Mouse (Mus musculus) MEL (cell line): ENCODE measurements around the gene Ifitm6.

Experiments used
- CTCF ChIP-seq, 3 experiments: IDR thresholded peaks in 2 of 3; conservative IDR thresholded peaks in 1 of 3; 2 replicates each; pipeline ENCODE4 v1.5.1; 2011 to 2012; ENCODE audit warnings: low read length in 3 of 3, low read depth in 2 of 3, mild to moderate bottlenecking in 2 of 3, improper control_type of control experiment in 1 of 3, inconsistent platforms in 1 of 3, mixed read lengths in 1 of 3, moderate library complexity in 1 of 3; ENCODE audit not compliant: control insufficient read depth in 1 of 3, insufficient read depth in 1 of 3, poor library complexity in 1 of 3, severe bottlenecking in 1 of 3
- EP300 ChIP-seq, 2 experiments: IDR thresholded peaks; 2 replicates each; pipeline ENCODE4 v1.6.1; 2011; ENCODE audit warnings: improper control_type of control experiment in 2 of 2, low read length in 2 of 2, low read depth in 1 of 2, mild to moderate bottlenecking in 1 of 2
- MAX ChIP-seq: IDR thresholded peaks from 2 replicates; pipeline ENCODE4 v1.6.1; 2011; ENCODE audit warnings: low read length, improper control_type of control experiment
- POLR2A ChIP-seq, 2 experiments: IDR thresholded peaks; 2 replicates each; pipeline ENCODE4 v1.6.1; 2011 to 2012; ENCODE audit warnings: low read length in 2 of 2, mild to moderate bottlenecking in 2 of 2, control low read depth in 1 of 2, improper control_type of control experiment in 1 of 2, low read depth in 1 of 2, moderate library complexity in 1 of 2; ENCODE audit not compliant: control insufficient read depth in 1 of 2, insufficient read depth in 1 of 2, poor library complexity in 1 of 2
- POLR2AphosphoS5 ChIP-seq: IDR thresholded peaks from 2 replicates; pipeline ENCODE4 v1.6.1; 2012; ENCODE audit warnings: low read depth, borderline replicate concordance, mild to moderate bottlenecking, inconsistent platforms, low read length, moderate library complexity, mixed read lengths
- SIN3A ChIP-seq: IDR thresholded peaks from 2 replicates; pipeline ENCODE4 v1.6.1; 2012; ENCODE audit warnings: low read length, improper control_type of control experiment, inconsistent platforms
- TAL1 ChIP-seq: IDR thresholded peaks from 2 replicates; pipeline ENCODE4 v1.6.1; 2012; ENCODE audit warnings: mild to moderate bottlenecking, inconsistent platforms, low read length, moderate library complexity, mixed read lengths
- USF2 ChIP-seq, 2 experiments: IDR thresholded peaks; 2 replicates each; pipeline ENCODE4 v1.6.1; 2011 to 2012; ENCODE audit warnings: improper control_type of control experiment in 2 of 2, low read length in 2 of 2, borderline replicate concordance in 1 of 2, inconsistent platforms in 1 of 2, low read depth in 1 of 2, mild to moderate bottlenecking in 1 of 2; ENCODE audit not compliant: insufficient read depth in 1 of 2

DNA sequence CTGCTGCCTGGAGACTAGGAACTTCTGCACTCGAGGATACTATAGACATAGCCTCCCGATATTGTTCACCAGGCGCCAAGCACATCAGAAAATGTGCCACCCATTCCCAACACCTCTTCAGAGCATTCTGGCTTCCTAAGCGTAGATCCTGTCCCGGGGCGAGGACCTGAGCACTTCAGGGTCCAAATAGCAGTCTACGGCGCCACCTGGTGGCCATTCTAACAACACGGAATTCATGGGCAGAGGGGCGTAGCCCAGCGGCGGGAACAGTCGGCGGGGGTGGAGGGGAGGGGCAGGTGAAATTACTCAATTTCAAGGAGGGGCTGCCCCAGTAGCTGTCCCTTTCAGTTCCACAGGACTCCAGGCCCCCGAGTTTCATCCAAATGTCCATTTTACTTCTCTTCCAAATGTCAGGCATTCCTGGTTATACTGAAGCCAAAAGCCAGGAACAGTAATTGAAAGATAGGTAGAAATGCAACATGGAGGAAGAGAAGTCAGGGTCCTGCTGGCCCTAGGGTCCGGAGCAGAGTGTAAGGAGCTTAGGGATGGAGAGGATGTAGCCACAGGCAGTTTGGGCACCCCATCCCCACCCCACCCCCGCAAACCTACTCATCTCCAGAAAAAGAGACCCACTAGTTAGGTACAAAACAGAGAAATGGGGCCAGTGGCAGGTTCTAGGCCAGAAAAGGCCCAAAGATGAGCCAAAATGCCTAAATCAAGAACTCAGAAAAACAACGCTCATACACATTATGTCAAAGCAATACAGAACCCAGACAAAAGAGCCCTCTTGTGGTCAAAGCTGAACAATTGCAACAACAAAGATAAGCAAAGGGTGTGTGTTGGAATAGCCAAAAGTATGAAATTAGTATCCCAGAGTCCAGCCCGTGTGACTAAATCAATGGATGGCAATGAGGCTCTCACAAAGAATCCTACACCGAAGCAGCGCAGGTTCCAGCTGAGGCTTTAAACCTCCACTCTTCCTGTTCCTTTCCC is 30.8 kb upstream of the Ifitm6 start:
- TF ChIP-seq POLR2A (IDR thresholded peaks at IDR 0.05; ENCODE audit: control insufficient read depth in 1 of 2, insufficient read depth in 1 of 2, low read depth in 1 of 2, low read length in 2 of 2, poor library complexity in 1 of 2) (no peak), POLR2AphosphoS5 (no peak), USF2 (IDR thresholded peaks at IDR 0.05; ENCODE audit: borderline replicate concordance in 1 of 2, insufficient read depth in 1 of 2, low read depth in 1 of 2, low read length in 2 of 2) (no peak), TAL1 (peak; percentile 31), CTCF (IDR thresholded peaks at IDR 0.05 in 2 of 3, conservative IDR thresholded peaks at IDR 0.05 in 1 of 3; ENCODE audit: control insufficient read depth in 1 of 3, insufficient read depth in 1 of 3, low read depth in 2 of 3, low read length in 3 of 3, poor library complexity in 1 of 3, severe bottlenecking in 1 of 3) (peak; percentile 61 to 99 (median 97)), SIN3A (peak; percentile 76), MAX (no peak), EP300 (IDR thresholded peaks at IDR 0.05; ENCODE audit: low read depth in 1 of 2, low read length in 2 of 2) (no peak)
